Mouse (Mus musculus) ES-E14 (cell line): Measurements from ENCODE around the gene Guca2a. TPM values are rescaled to one million over a fixed set of nuclear protein-coding genes. Genes with fewer than 3 reads are reported as not detected.

Source experiments
- DNase-seq: peaks from one replicate; pipeline ENCODE4 v3.0.0-alpha.2; 2013; ENCODE audit warnings: low read depth, low spot score
- H3K27ac ChIP-seq: 2 replicates; pipeline ENCODE4 v1.5.1; 2012; ENCODE audit warnings: low read depth, mild to moderate bottlenecking, low read length, moderate library complexity, mixed read lengths; ENCODE audit not compliant: poor library complexity, insufficient read depth, severe bottlenecking
- H3K36me3 ChIP-seq: 2 replicates; pipeline ENCODE4 v1.6.1; 2012; ENCODE audit warnings: mild to moderate bottlenecking, low read length, moderate library complexity, mixed read lengths; ENCODE audit not compliant: control insufficient read depth, poor library complexity, insufficient read depth, severe bottlenecking
- H3K4me1 ChIP-seq, 2 experiments: fragments of 150-350 bp in 1 of 2; sonication (generic) in 1 of 2; 2 replicates each; pipeline ENCODE4 v1.6.1; 2012; ENCODE audit warnings: low read length in 2 of 2, mild to moderate bottlenecking in 1 of 2, mixed read lengths in 1 of 2; ENCODE audit not compliant: control insufficient read depth in 2 of 2, insufficient read depth in 2 of 2, poor library complexity in 1 of 2
- H3K4me3 ChIP-seq, 2 experiments: fragments of 150-350 bp in 1 of 2; sonication (generic) in 1 of 2; 2 replicates each; pipeline ENCODE4 v1.5.1; 2012; ENCODE audit warnings: low read length in 2 of 2, low read depth in 1 of 2, mild to moderate bottlenecking in 1 of 2, mixed read lengths in 1 of 2; ENCODE audit not compliant: insufficient read depth in 1 of 2, poor library complexity in 1 of 2, severe bottlenecking in 1 of 2
- H3K9ac ChIP-seq: 2 replicates; pipeline ENCODE4 v1.6.1; 2012; ENCODE audit warnings: low read depth, mild to moderate bottlenecking, low read length, mixed read lengths; ENCODE audit not compliant: poor library complexity, insufficient read depth, severe bottlenecking
- H3K9me3 ChIP-seq: fragments of 150-350 bp; sonication (generic); 2 replicates; pipeline ENCODE4 v1.6.1; 2012; ENCODE audit warnings: low read depth, mild to moderate bottlenecking, low read length; ENCODE audit not compliant: control insufficient read depth, insufficient read depth
- CHD2 ChIP-seq: IDR thresholded peaks from 2 replicates; pipeline ENCODE4 v1.6.1; 2014; ENCODE audit warnings: mild to moderate bottlenecking, low read depth, low read length, inconsistent platforms
- HCFC1 ChIP-seq: IDR thresholded peaks from 2 replicates; pipeline ENCODE4 v1.6.1; 2012; ENCODE audit warnings: low read length, inconsistent platforms, borderline replicate concordance; ENCODE audit not compliant: insufficient read depth
- MAFK ChIP-seq: IDR thresholded peaks from 2 replicates; pipeline ENCODE4 v1.6.1; 2014; ENCODE audit warnings: mild to moderate bottlenecking, low read depth, low read length, inconsistent platforms; ENCODE audit not compliant: insufficient read depth
- ZC3H11A ChIP-seq: IDR thresholded peaks from 2 replicates; pipeline ENCODE4 v1.6.1; 2012; ENCODE audit warnings: low read depth, mild to moderate bottlenecking, inconsistent platforms, low read length, borderline replicate concordance
- ZNF384 ChIP-seq: IDR thresholded peaks from 2 replicates; pipeline ENCODE4 v1.6.1; 2012; ENCODE audit warnings: low read depth, low read length, inconsistent platforms
- in situ Hi-C, 2 experiments: fragments of 600-800 bp; cut with MboI; formaldehyde crosslinking; loops; one replicate each; pipeline ENCODE4 v1.15.1; 2025; ENCODE audit warnings: low sequenced_read_pairs in 2 of 2, inconsistent platforms in 1 of 2; ENCODE audit not compliant: unreplicated experiment in 2 of 2
- total RNA-seq: library from RNA; depleted of rRNA; stranded (reverse); fragments of 300-350 nt; gene quantifications from 2 replicates; pipeline ENCODE4 v1.2.3, GENCODE M21; 2012

Guca2a gene
- total RNA-seq, 1 experiment, result not detected

DNA sequence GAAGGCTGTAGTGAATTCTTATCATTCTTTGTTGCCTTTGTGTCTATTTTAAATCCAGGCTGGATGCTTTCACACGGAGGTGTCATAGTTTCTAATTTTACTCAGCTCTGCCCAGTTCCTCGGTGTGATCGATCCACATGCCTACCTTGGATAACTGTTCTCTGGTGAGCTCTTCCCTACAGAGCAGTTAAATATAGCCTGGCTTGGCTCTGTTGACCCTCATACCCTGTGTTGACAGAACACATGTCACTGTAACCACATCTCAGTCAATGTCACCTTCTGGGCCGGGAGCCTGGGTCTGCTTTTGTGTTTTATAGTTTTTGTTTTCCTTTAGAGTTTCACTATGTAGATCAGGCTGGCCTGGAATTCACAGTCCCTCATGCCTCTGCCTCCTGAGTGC, 24.6 kb downstream of the Guca2a start:
- in situ Hi-C loops, result no loop called here
- no peak overlapping the region for H3K27ac ChIP-seq
- no peaks in the 10 kb centered on the region for H3K9me3 ChIP-seq
- no peaks in the 10 kb centered on the region for H3K4me1 ChIP-seq
- no peak for DNase-seq
- no peaks in the 10 kb centered on the region for H3K36me3 ChIP-seq
- TF ChIP-seq MAFK (no peak), CHD2 (no peak), ZNF384 (no peak), HCFC1 (no peak), ZC3H11A (no peak)
- H3K9ac ChIP-seq, result no peak overlapping the region
- no peak overlapping the region for H3K4me3 ChIP-seq

GRCm38 (mm10) chr4:119662976-119663375, 25.5 kb downstream of the Guca2a start:
- in situ Hi-C loops, result no loop called here
- H3K4me1 ChIP-seq, result no peaks in the 10 kb centered on the region

DNA sequence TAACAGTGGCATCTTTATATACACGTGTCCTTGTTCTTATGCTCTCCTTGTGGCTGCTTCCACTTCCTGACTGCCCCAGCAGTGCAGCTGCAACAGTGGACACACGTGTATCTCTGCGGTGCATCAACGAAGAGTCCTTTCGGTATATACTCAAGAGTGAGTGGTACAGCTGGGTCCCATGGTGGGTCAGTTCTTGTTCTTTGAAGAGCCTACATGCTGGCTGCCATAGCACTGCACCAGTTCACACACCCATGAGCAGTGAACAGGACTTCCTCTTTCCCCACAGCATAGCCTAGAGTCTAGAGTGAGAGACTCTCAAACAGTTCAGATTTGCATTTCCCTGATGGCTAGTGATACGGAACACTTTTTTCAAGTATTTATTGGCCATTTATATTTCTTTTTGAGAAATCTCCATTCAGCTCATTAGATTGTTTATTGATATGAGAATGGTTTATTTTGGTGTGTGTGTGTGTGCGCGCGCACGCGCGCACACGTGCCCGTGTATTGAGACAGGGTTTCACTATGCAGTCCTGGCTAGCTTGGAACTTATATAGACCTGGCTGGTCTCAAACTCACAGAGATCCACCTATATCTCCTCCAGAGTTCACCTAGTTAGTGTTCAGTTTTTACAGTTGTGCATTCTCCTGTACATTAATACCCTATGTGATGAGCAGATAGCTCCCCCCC, 26.0 kb downstream of the Guca2a start:
- Histone ChIP-seq H3K9me3 (no peaks in the 10 kb centered on the region), H3K4me1 (no peaks in the 10 kb centered on the region), H3K4me3 (no peak overlapping the region), H3K36me3 (no peaks in the 10 kb centered on the region), H3K9ac (no peak overlapping the region), H3K27ac (no peak overlapping the region)
- in situ Hi-C loops, result no loop called here
- no peak for DNase-seq
- no peak for TF ChIP-seq ZC3H11A

More at GRCm38 (mm10) chr4:119662976-119663375, 25.5 kb downstream of the Guca2a start:
- TF ChIP-seq ZNF384, result no peak
- TF ChIP-seq MAFK, result no peak
- TF ChIP-seq HCFC1, result no peak
- TF ChIP-seq ZC3H11A, result no peak
- TF ChIP-seq CHD2, result no peak
- H3K4me3 ChIP-seq, result no peak overlapping the region
- H3K9me3 ChIP-seq, result no peaks in the 10 kb centered on the region
- no peaks in the 10 kb centered on the region for H3K36me3 ChIP-seq
- DNase-seq, result no peak
- no peak overlapping the region for H3K27ac ChIP-seq
- H3K9ac ChIP-seq, result no peak overlapping the region

GRCm38 (mm10) chr4:119665166-119665565, 27.7 kb downstream of the Guca2a start:
- Histone ChIP-seq H3K4me3 (no peak overlapping the region), H3K4me1 (no peaks in the 10 kb centered on the region), H3K9me3 (no peaks in the 10 kb centered on the region), H3K36me3 (no peaks in the 10 kb centered on the region), H3K27ac (no peak overlapping the region), H3K9ac (no peak overlapping the region)
- no peak for TF ChIP-seq CHD2
- no peak for TF ChIP-seq ZC3H11A
- TF ChIP-seq MAFK, result no peak
- in situ Hi-C loops, result no loop called here
- no peak for DNase-seq

- in situ Hi-C loops, result no loop called here
- no peaks in the 10 kb centered on the region for H3K4me1 ChIP-seq
- no peak for DNase-seq
- H3K9me3 ChIP-seq, result no peaks in the 10 kb centered on the region
- H3K27ac ChIP-seq, result no peak overlapping the region
- H3K36me3 ChIP-seq, result no peaks in the 10 kb centered on the region
- H3K9ac ChIP-seq, result no peak overlapping the region
- H3K4me3 ChIP-seq, result no peak overlapping the region
- no peak for TF ChIP-seq ZC3H11A
- no peak for TF ChIP-seq MAFK
- TF ChIP-seq CHD2, result no peak
- TF ChIP-seq ZNF384, result no peak
- TF ChIP-seq HCFC1, result no peak
Measured at GRCm38 (mm10) chr4:119666116-119666515, 28.6 kb downstream of the Guca2a start.
